Mouse (Mus musculus) adipose tissue, adult 10 weeks (tissue): ENCODE results near the gene Serpinb3d. TPM values are rescaled to one million over a fixed set of nuclear protein-coding genes. Genes with fewer than 3 reads are reported as not detected.

ENCODE experiments used
- polyA plus RNA-seq: library from polyadenylated mRNA; stranded (reverse); fragments of 350-450 nt; fragmentation: Illumina TruSeq; extraction: RNeasy Lipid Tissue Mini Kit (QIAGEN cat#74804); gene quantifications from one replicate; pipeline ENCODE4 v1.2.3, GENCODE M21; 2014; ENCODE audit warnings: low read depth, low replicate concordance

Serpinb3d gene
- polyA plus RNA-seq: not detected

DNA sequence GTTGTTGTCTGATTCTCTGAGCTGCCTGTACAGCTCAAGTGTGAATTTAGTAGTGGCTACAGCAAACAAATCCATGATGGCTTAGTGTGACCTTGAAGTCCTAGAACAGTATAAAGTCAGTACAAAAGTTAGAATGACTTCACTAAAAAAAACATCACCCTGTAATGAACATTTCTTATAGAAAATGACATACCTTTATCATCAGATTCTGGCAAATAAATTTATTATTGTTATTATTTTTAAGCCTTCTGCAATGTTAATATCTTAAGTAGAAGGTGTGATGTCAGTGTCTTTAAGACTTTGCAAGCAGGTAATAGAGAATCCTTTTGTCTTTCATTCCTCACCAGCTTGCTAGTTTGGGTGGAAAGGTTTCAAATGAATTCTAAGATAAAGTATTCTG lies at the start of gene Serpinb3d:
Gene Serpinb3d (minus strand): TSS at position 101 of the 400 bp plus-strand sequence.

GRCm38 (mm10) chr1:107052203-107052602 lies 31.1 kb downstream of the Serpinb3d start, which contains the start of gene Serpinb3a:
Gene Serpinb3a (minus strand): TSS chr1:107052303.

Other genes with a start within 250 kb of the Serpinb3d start
- 5.4 TPM for gene Serpinb5, start 222.3 kb downstream of the Serpinb3d start, polyA plus RNA-seq
- 1.7 TPM for gene Serpinb12, start 149.1 kb downstream of the Serpinb3d start, polyA plus RNA-seq
- gene Serpinb13, start 102.5 kb downstream of the Serpinb3d start, polyA plus RNA-seq: not detected
- not detected for gene Serpinb3a, start 31.2 kb downstream of the Serpinb3d start, polyA plus RNA-seq
- gene Serpinb3b, start 194.9 kb upstream of the Serpinb3d start, polyA plus RNA-seq: not detected
- gene Serpinb3c, start 194.9 kb upstream of the Serpinb3d start, polyA plus RNA-seq: not detected